Mouse (Mus musculus): ENCODE data around the gene Rprd1b. TPM values are rescaled to one million over a fixed set of nuclear protein-coding genes. Genes with fewer than 3 reads are reported as not detected.
A peak's percentile ranks its signal among the peaks of the same experiment; 100 is the strongest.

Gene Rprd1b
- polyA plus RNA-seq, 1 experiment from 2014 or later, result 34.1 TPM

GRCm38 (mm10) chr2:157992501-157992900 lies 35.8 kb upstream of the Rprd1b start:
- H3K27ac ChIP-seq (ENCODE audit: low read length), result no peak overlapping the region
- 96% methylated on average over 4 of the region's 4 CpGs for WGBS

GRCm38 (mm10) chr2:157998817-157999216 lies 29.5 kb upstream of the Rprd1b start:
- Histone ChIP-seq H3K4me2 (ENCODE audit: low read length) (no peak overlapping the region), H3K9ac (ENCODE audit: low read depth, low read length) (no peak overlapping the region), H3K4me3 (ENCODE audit: low read depth, low read length) (no peak overlapping the region), H3K36me3 (ENCODE audit: control insufficient read depth, insufficient read depth, low read length) (peaks cover 3% of the 10 kb centered on the region; the same call in 1 of the 2 replicates), H3K4me1 (ENCODE audit: control insufficient read depth, insufficient read depth, low read length) (no peaks in the 10 kb centered on the region), H3K27me3 (ENCODE audit: control insufficient read depth, insufficient read depth, low read depth, low read length) (no peaks in the 10 kb centered on the region), H3K9me3 (replicated peaks; ENCODE audit: control insufficient read depth, low read length, poor library complexity, severe bottlenecking) (no peaks in the 10 kb centered on the region), H3K27ac (ENCODE audit: low read length) (no peak overlapping the region)
- no peak for ATAC-seq
- WGBS, result 86% methylated on average over 3 of the region's 3 CpGs

More at GRCm38 (mm10) chr2:157992501-157992900, 35.8 kb upstream of the Rprd1b start:
- peaks cover 25% of the 10 kb centered on the region for H3K4me1 ChIP-seq (ENCODE audit: control insufficient read depth, insufficient read depth, low read length)
- no peak overlapping the region for H3K4me3 ChIP-seq (ENCODE audit: low read depth, low read length)
- no peak overlapping the region for H3K9ac ChIP-seq (ENCODE audit: low read depth, low read length)
- peaks cover 6% of the 10 kb centered on the region; the same call in 1 of the 2 replicates for H3K36me3 ChIP-seq (ENCODE audit: control insufficient read depth, insufficient read depth, low read length)
- H3K4me2 ChIP-seq (ENCODE audit: low read length), result no peak overlapping the region
- H3K27me3 ChIP-seq (ENCODE audit: control insufficient read depth, insufficient read depth, low read depth, low read length), result no peaks in the 10 kb centered on the region
- H3K9me3 ChIP-seq (replicated peaks; ENCODE audit: control insufficient read depth, low read length, poor library complexity, severe bottlenecking), result no peaks in the 10 kb centered on the region
- no peak for ATAC-seq

GRCm38 (mm10) chr2:158004620-158005019 lies 23.7 kb upstream of the Rprd1b start:
- Histone ChIP-seq H3K4me3 (ENCODE audit: low read depth, low read length) (no peak overlapping the region), H3K36me3 (ENCODE audit: control insufficient read depth, insufficient read depth, low read length) (peaks cover 7% of the 10 kb centered on the region; the same call in 1 of the 2 replicates), H3K4me2 (ENCODE audit: low read length) (no peak overlapping the region), H3K9ac (ENCODE audit: low read depth, low read length) (no peak overlapping the region), H3K4me1 (ENCODE audit: control insufficient read depth, insufficient read depth, low read length) (no peaks in the 10 kb centered on the region), H3K27me3 (ENCODE audit: control insufficient read depth, insufficient read depth, low read depth, low read length) (no peaks in the 10 kb centered on the region), H3K27ac (ENCODE audit: low read length) (no peak overlapping the region), H3K9me3 (replicated peaks; ENCODE audit: control insufficient read depth, low read length, poor library complexity, severe bottlenecking) (no peaks in the 10 kb centered on the region)
- WGBS, result 93% methylated on average over 6 of the region's 6 CpGs
- no peak for ATAC-seq

- Histone ChIP-seq H3K36me3 (ENCODE audit: control insufficient read depth, insufficient read depth, low read length) (peaks cover 7% of the 10 kb centered on the region; the same call in 1 of the 2 replicates), H3K4me1 (ENCODE audit: control insufficient read depth, insufficient read depth, low read length) (no peaks in the 10 kb centered on the region), H3K27ac (ENCODE audit: low read length) (no peak overlapping the region), H3K27me3 (ENCODE audit: control insufficient read depth, insufficient read depth, low read depth, low read length) (no peaks in the 10 kb centered on the region), H3K9me3 (replicated peaks; ENCODE audit: control insufficient read depth, low read length, poor library complexity, severe bottlenecking) (no peaks in the 10 kb centered on the region), H3K4me2 (ENCODE audit: low read length) (no peak overlapping the region), H3K9ac (ENCODE audit: low read depth, low read length) (no peak overlapping the region), H3K4me3 (ENCODE audit: low read depth, low read length) (no peak overlapping the region)
- no peak for ATAC-seq
- 98% methylated on average over 4 of the region's 4 CpGs for WGBS
These were observed 22.7 kb upstream of the Rprd1b start for GRCm38 (mm10) chr2:158005641-158006040.

GRCm38 (mm10) chr2:158009373-158009772 lies 18.9 kb upstream of the Rprd1b start:
- no peaks in the 10 kb centered on the region for H3K9me3 ChIP-seq (replicated peaks; ENCODE audit: control insufficient read depth, low read length, poor library complexity, severe bottlenecking)
- H3K27me3 ChIP-seq (ENCODE audit: control insufficient read depth, insufficient read depth, low read depth, low read length), result no peaks in the 10 kb centered on the region
- no peak overlapping the region for H3K4me2 ChIP-seq (ENCODE audit: low read length)
- no peak overlapping the region for H3K9ac ChIP-seq (ENCODE audit: low read depth, low read length)
- H3K4me3 ChIP-seq (ENCODE audit: low read depth, low read length), result no peak overlapping the region
- 92% methylated on average over 7 of the region's 7 CpGs for WGBS
- peaks cover 7% of the 10 kb centered on the region; the same call in 1 of the 2 replicates for H3K36me3 ChIP-seq (ENCODE audit: control insufficient read depth, insufficient read depth, low read length)
- H3K27ac ChIP-seq (ENCODE audit: low read length), result no peak overlapping the region
- no peak for ATAC-seq
- H3K4me1 ChIP-seq (ENCODE audit: control insufficient read depth, insufficient read depth, low read length), result no peaks in the 10 kb centered on the region

- ATAC-seq, result no peak
- Histone ChIP-seq H3K4me3 (ENCODE audit: low read depth, low read length) (no peak overlapping the region), H3K4me1 (ENCODE audit: control insufficient read depth, insufficient read depth, low read length) (no peaks in the 10 kb centered on the region), H3K27ac (ENCODE audit: low read length) (no peak overlapping the region), H3K4me2 (ENCODE audit: low read length) (no peak overlapping the region), H3K9me3 (replicated peaks; ENCODE audit: control insufficient read depth, low read length, poor library complexity, severe bottlenecking) (no peaks in the 10 kb centered on the region), H3K27me3 (ENCODE audit: control insufficient read depth, insufficient read depth, low read depth, low read length) (no peaks in the 10 kb centered on the region), H3K9ac (ENCODE audit: low read depth, low read length) (no peak overlapping the region), H3K36me3 (ENCODE audit: control insufficient read depth, insufficient read depth, low read length) (peaks cover 4% of the 10 kb centered on the region; the same call in 1 of the 2 replicates)
- WGBS, result 94% methylated on average over 3 of the region's 3 CpGs
These were observed 15.7 kb upstream of the Rprd1b start for GRCm38 (mm10) chr2:158012608-158013007.

- 86% methylated on average over 4 of the region's 4 CpGs for WGBS
- H3K4me3 ChIP-seq (ENCODE audit: low read depth, low read length), result no peak overlapping the region
- H3K4me1 ChIP-seq (ENCODE audit: control insufficient read depth, insufficient read depth, low read length), result no peaks in the 10 kb centered on the region
- H3K27ac ChIP-seq (ENCODE audit: low read length), result no peak overlapping the region
- no peak overlapping the region for H3K9ac ChIP-seq (ENCODE audit: low read depth, low read length)
- ATAC-seq, result no peak
- no peaks in the 10 kb centered on the region for H3K9me3 ChIP-seq (replicated peaks; ENCODE audit: control insufficient read depth, low read length, poor library complexity, severe bottlenecking)
- H3K4me2 ChIP-seq (ENCODE audit: low read length), result no peak overlapping the region
- no peaks in the 10 kb centered on the region for H3K36me3 ChIP-seq (ENCODE audit: control insufficient read depth, insufficient read depth, low read length)
- no peaks in the 10 kb centered on the region for H3K27me3 ChIP-seq (ENCODE audit: control insufficient read depth, insufficient read depth, low read depth, low read length)
These were observed 11.0 kb upstream of the Rprd1b start for GRCm38 (mm10) chr2:158017330-158017729.

GRCm38 (mm10) chr2:158027855-158028353 lies 393 bp upstream of the Rprd1b start:
- Histone ChIP-seq H3K27ac (ENCODE audit: low read length) (peak overlapping the region; percentile 89), H3K9ac (ENCODE audit: low read depth, low read length) (peak overlapping the region; percentile 93), H3K9me3 (replicated peaks; ENCODE audit: control insufficient read depth, low read length, poor library complexity, severe bottlenecking) (no peaks in the 10 kb centered on the region), H3K4me3 (ENCODE audit: low read depth, low read length) (peak overlapping the region; percentile 88), H3K27me3 (ENCODE audit: control insufficient read depth, insufficient read depth, low read depth, low read length) (no peaks in the 10 kb centered on the region), H3K4me2 (ENCODE audit: low read length) (peak overlapping the region; percentile 95), H3K36me3 (ENCODE audit: control insufficient read depth, insufficient read depth, low read length) (no peaks in the 10 kb centered on the region), H3K4me1 (ENCODE audit: control insufficient read depth, insufficient read depth, low read length) (peaks cover 33% of the 10 kb centered on the region)
- 1% methylated on average over 15 of the region's 16 CpGs for WGBS
- ATAC-seq, result no peak

GRCm38 (mm10) chr2:158030007-158030406 lies 1.7 kb downstream of the Rprd1b start:
- no peak for ATAC-seq
- Histone ChIP-seq H3K27ac (ENCODE audit: low read length) (no peak overlapping the region), H3K27me3 (ENCODE audit: control insufficient read depth, insufficient read depth, low read depth, low read length) (no peaks in the 10 kb centered on the region), H3K4me2 (ENCODE audit: low read length) (peak overlapping the region; percentile 85), H3K4me1 (ENCODE audit: control insufficient read depth, insufficient read depth, low read length) (peaks cover 37% of the 10 kb centered on the region), H3K36me3 (ENCODE audit: control insufficient read depth, insufficient read depth, low read length) (no peaks in the 10 kb centered on the region), H3K9me3 (replicated peaks; ENCODE audit: control insufficient read depth, low read length, poor library complexity, severe bottlenecking) (no peaks in the 10 kb centered on the region), H3K4me3 (ENCODE audit: low read depth, low read length) (peak overlapping the region; percentile 88), H3K9ac (ENCODE audit: low read depth, low read length) (peak overlapping the region; percentile 93; the same call in 1 of the 2 replicates)
- 84% methylated on average over 7 of the region's 7 CpGs for WGBS
